Mouse (Mus musculus) E14TG2a.4 (cell line): ENCODE measurements at regions not wholly inside any gene's neighbourhood (a gene's known extent, or its start where the extent isn't known, plus 50 kb on each side); places are given as distances from the start of the nearest gene placed in this dataset.

Source experiments
- CTCF ChIP-seq: conservative IDR thresholded peaks from 2 replicates; pipeline ENCODE4 v1.5.1; 2014; ENCODE audit warnings: low read length
- NANOG ChIP-seq: IDR thresholded peaks from 2 replicates; pipeline ENCODE4 v1.6.1; 2014; ENCODE audit warnings: borderline replicate concordance, low read length, mixed read lengths
- POU5F1 ChIP-seq: IDR thresholded peaks from 2 replicates; pipeline ENCODE4 v1.6.1; 2014; ENCODE audit warnings: low read length, borderline replicate concordance

DNA sequence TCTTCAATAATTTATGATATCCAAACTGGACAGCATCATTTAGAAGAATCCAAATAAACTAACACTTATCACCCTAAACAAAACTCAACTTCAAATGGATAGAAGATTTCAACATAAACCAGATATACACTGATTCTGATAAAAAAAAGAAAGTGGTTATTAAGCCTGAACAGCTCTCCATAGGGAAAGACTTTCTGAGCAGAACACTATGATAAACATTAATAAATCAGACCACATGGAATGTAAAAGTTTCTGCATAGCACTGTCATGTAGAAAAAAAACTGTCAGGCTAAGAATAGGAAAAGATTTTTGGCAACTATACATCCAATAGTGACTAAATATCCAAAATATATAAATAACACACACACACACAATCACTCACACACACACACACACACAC, 1684.3 kb downstream of the D3Ertd751e start:
- TF ChIP-seq CTCF (no peak), NANOG (no peak), POU5F1 (no peak)
